Mouse (Mus musculus) ovary, postnatal 14 days (tissue): ENCODE data around the gene Tmub2.

Experiments used
- DNase-seq: peaks from one replicate; pipeline ENCODE4 v3.0.0; 2022; ENCODE audit warnings: low spot score

Gene Tmub2

DNA sequence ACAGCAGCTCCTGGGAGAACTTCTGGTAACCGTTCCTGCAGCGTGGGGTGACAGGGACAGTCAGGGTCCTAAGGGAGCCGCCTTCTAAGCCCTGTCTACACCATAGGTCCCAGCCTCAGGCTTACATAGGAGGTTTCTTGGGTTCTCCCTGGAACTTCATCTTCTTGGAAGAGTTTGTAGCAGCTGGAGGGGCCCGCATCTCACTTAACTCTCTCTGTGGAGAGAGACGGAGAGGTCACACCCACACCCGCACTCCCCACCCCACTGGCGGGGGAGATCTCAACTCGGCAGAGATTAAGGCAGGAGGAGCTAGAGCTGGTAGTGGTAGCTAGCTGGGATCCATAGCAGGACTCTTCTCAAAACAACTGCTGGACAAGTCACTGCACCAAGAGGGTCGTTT, 23.4 kb downstream of the Tmub2 start:
- no peak for DNase-seq

DNA sequence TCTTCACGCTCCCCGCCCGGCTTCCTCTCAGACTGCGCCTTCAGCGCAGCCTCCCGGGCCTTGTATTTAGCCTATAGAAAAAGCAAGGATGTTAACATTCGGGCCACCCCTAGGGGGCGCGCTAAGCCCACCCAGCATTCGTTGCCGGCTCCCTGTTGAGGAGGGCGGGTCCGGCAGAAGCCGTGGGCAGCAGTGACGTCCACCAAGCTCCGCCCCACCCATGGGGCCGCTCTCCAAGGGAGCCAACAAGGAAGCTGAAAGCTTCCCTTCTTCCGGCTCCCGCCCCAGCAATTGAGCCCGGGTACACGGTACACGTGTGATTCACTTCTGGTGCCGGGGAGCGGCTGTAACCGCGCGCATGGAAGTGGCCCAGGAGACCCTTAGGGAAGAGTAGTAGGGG, 24.2 kb downstream of the Tmub2 start:
- DNase-seq, result peak; percentile 97

DNA sequence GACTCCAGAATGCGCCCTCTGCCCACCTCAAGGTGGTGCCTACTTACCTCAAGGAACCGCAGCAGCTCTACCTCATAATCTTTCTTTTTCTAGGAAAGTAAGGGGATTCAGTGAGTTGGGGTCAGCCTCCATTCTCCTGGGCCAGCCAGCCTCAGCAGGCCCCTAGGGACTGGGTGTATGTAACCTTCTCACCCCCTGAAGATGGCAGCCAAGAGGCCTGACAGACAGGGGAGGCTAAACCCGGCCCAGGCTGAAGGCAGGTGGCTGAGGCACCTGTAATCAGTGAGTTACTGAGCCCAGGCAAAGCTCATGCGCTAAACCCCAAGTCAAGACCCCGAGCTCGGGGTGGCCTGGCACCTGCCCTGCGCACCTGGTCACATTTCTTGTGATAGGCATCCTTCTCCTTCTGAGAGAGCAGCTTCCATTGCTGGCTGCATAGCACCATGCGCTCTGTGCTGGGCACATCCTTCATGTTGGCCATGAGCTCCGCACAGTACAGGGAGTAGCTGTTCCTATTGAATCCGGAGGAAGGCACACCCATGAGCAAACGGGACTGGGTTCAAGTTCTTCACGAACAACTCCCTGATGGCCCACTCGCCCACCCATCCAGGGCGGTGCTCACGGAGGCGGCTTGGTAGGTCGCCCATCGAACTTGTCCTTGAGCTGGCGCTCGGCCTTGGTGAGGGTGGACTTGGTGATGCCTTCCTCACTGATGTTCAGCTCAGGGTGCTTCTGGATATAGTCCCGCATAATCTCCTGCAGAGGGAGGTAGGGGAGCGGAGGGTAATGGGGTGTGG, 25.3 kb downstream of the Tmub2 start:
- DNase-seq, result no peak

DNA sequence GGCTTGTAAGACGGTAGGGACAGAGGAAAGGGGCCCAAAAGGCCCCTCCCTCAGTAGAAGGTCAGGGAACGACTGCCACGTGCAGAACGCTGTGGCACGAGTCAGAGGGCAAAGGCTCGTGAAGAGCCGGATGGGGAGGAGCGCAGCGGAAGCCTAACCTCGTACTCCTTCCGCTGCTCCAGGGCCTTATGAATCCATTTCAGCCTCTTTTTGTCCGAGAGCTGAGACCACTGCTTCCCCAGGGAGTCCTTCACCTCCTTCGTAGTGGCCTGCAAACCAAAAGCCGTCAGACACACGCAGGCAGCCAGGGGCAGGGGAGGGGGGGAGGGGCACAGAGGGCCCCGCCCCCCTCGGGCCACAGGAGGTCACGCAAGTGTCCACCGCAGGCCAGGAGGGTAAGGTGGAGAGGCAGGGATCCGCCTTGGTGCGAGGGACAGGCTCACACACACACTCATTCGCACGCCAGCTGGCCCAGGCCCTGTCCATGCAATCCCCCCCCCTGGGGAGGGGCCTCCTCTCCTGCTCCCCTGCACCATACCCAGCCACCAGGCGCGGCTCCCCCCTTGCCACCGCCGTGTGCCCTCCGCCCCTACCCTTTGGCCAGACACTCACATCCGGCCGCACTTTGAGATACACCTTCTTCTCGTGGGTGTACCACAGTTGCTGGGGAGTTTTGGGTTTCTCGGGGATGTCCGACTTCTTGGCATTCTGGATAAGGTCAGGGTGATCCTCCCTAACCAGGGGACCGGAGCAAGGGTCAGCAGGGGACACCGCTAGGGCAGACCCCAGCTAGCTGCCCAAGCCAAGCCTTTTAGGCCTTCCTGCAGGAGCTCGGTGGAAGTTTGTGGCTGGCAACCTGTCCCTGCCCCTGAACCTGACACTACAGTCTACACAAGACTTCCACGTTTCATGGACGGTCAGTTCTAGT, 26.3 kb downstream of the Tmub2 start:
- DNase-seq, result no peak

DNA sequence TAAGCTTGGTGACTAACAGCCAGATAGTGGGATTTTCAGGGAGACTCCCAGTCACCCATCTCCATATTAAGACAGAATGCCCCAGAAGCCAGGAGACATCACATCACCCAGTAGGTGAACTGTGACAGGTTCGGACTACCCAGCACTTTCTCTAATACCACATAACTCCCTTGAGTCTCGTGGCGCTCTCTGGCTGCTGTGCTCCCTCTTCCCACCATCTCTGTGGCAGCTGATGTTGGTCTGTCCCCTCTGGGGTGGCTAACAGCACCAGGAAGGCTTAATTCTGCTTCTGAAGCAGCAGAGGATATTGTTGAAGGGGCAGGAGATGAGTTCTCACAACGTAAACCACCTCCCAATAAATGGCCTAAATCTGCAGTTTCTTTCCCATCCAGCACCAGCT, 27.2 kb downstream of the Tmub2 start:
- no peak for DNase-seq

- no peak for DNase-seq
These were observed 27.9 kb downstream of the Tmub2 start for GRCm38 (mm10) chr11:102312586-102312985.

DNA sequence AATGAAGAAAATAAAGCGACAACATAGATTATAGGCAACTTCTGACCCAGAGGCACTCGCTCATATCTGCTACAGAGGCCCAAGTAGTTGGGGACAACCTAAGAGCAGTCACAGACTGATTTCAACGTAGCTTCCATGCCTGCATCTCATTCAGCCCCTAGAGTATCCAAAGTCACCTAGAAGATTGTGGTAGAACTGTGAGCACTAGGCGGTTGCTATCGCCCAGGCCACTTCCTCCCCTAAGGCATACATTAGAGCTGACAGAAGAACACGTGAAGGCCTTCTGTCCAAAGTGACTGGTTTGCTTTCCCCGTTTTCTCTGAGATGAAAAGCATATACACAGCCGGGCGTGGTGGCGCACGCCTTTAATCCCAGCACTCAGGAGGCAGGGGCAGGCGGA, 29.6 kb downstream of the Tmub2 start:
- DNase-seq, result no peak

DNA sequence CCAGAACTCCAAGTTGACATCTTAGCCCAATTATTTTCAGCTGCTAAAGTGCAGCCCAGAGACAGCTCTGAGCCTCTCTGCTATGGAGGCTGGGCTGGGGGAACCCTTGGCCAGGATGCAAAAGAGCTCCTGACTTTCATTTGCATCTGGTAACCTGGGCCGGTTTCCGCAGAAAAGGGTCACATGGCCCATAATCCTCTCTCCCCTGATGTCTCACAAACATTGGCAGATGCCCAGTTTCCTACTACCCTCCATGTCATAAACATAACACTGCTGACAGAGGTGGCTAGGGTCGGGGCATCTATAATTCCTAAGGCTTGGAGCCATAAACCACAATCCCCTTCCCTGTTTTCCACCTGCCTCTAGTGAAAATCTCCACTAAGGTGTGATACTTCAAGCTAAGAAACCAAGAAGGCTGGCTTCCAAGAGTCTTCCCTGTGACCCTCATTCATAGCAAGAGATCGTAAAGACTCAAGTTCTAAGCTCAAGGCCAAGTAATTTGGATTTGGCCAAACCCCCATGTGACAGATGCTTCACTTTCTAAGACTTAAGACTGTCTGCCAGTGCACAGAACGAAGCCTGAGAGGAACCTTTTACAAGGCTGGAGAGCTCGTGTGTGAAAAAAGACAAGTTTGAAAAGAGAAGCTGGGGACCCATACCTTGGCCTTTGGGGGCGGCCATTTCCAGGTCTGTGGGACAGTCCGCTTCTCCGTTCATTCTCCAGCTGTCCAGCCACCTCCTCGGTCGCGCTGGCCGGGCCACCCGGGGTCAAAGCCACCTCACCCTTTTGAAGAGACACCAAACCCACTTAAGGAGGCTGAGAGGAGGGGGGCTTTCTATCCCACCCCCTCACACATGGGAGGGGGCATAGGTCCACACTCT, 31.2 kb downstream of the Tmub2 start:
- DNase-seq, result no peak

- peak; percentile 81 for DNase-seq
These were observed 32.0 kb downstream of the Tmub2 start for GRCm38 (mm10) chr11:102316572-102317297.

- DNase-seq, result peak; percentile 55
These were observed 32.7 kb downstream of the Tmub2 start for GRCm38 (mm10) chr11:102317298-102317900.

DNA sequence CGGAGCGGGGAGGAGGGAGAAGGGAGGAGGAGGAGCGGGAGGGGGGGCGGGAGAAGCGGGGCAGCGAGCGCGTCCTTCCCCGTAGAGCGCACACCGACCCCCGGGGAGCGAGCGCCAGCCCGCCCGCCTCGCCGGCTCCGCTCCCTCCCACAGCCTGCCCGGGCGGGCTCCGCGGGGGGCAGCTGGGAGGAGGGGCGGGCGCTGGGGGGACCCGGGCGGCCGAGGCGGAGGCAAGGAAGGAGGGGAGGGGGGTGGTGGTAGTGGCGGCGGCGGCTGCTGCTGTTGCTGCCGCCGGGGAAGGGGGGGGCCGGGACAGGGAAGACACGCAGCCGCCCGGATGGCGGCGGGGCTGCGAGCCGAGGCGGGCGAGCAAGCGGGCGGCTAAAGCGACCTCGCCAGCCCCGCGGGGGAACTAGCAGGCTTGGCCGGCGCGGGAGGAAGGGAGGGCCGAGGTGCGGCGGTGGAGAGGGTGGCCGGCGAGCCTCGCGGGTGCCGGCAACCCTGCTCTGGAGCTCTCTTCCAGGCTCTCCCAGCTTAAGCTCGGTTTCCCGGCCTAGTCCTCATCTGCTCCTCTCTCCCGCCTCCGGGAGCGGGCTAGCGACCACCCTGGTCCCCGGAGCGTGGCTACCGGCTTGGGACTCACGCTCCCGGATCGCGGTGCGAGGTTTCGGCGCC, 33.3 kb downstream of the Tmub2 start:
- DNase-seq, result peak; percentile 48

GRCm38 (mm10) chr11:102318576-102319409, 34.1 kb downstream of the Tmub2 start:
- peak; percentile 45 for DNase-seq

- peak; percentile 74 for DNase-seq
These were observed 34.7 kb downstream of the Tmub2 start, which contains the start of gene Ubtf for GRCm38 (mm10) chr11:102319410-102319792. TSS of gene Ubtf (minus strand) at chr11:102319742.

DNA sequence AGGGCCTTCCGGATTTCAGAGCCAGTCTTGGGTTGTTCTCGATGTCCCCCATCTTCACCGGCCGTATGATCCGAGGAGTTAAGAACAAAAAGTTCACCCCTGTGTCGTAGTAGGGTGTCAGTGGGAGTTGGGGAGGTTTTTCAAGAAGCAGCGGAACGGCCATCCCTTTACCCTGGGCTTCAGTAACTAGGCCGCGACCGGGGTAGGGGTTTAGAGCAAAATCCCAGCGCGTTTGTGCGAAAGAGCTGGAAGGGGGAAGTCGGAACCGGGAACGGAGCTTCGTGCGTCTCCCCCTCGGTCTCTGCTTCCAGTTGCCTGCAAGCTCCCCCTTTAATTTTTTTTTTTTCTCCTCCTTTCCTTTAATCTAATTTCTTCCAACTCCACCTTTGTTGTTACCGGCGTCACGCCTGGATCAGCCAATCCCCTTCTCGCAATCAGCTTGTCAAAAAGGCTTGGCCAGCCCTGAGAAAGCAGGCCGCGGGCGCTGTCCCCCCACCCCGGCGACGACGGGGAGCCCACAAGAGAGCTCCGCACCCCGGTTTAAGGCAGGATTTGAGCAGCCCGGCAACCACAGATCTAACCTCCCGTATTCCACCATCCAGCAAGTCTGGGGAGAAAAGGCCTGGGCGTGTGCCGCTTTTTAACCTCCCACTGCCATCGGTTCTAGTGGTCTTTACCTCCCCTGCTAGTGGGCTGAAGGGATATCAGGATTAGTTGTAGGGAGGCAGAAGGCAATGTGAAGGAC, 35.4 kb downstream of the Tmub2 start:
- peak; percentile 76 for DNase-seq

DNA sequence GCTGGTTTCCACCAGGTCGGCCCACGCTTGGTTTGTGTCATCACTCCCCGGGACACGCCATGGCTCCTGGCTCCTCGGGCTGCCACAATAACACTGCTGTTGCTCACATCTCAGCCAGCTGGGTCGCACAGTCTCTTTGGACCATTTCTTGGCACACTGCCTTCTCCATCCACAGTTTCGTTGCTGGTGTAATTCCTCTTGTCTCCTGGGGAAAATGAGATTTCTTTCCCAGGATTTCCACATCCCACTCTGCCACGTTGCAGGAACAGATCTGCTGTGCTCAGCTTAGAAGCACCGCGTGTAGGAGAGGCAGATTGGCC, 35.9 kb downstream of the Tmub2 start:
- DNase-seq, result peak; percentile 65

DNA sequence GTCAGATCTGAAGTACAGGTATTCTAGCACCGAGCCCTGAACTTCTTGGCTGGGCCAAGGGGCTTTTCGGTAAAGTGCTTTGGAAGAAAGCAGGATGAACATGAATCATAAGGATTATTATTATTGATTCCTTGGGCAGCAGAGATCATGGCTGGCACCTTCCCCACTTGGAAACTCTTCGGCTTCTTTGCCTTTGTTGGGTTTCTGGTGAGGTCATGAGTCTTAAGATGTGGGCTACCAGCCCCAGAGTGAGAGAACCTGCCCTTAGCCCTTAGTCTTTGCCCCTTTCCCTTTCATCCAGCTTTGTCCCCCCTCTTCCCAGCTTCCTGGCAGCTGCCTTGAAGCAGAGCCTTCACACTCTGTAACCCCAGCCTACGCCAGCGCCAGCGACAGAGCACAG, 37.2 kb downstream of the Tmub2 start:
- no peak for DNase-seq

- no peak for DNase-seq
These were observed 38.8 kb downstream of the Tmub2 start for GRCm38 (mm10) chr11:102323516-102323915.

- DNase-seq, result no peak
These were observed 42.5 kb downstream of the Tmub2 start for GRCm38 (mm10) chr11:102327250-102327649.

DNA sequence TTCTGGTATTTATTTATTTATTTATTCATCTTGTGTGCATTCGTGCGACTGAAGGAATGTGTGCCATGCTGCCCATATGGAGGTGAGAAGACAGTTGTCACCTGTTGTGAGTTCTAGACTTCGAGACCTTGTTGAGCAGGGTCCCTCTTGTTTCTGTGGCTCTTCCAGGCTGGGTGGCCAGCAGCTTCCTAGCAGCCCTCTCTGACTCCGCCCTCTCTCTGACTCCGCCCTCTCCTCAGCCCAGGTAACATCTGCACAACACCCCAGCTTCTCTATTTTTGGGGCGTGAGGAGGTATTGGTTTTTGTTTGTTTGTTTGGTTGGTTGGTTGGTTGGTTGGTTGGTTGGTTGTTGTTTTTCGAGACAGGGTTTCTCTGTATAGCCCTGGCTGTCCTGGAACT, 43.1 kb downstream of the Tmub2 start:
- DNase-seq, result no peak
